Mouse (Mus musculus): ENCODE measurements around the gene H2-Q10.
"Not testable (repeated sequence)": the region's sequence is repeated elsewhere in the genome, so short reads cannot be mapped to it uniquely, and the experiment has no call there.

The H2-Q10 gene

GRCm38 (mm10) chr17:35469842-35470751, at the start of gene H2-Q10:
Gene H2-Q10 (plus strand): TSS chr17:35470089.
- no peak for DNase-seq (ENCODE audit: low read depth)

- DNase-seq (ENCODE audit: low read depth) = peak; percentile 28
These were observed 49.6 kb upstream of the H2-Q10 start for GRCm38 (mm10) chr17:35420206-35420810.

- DNase-seq (ENCODE audit: low read depth) = not testable (repeated sequence)
These were observed 48.6 kb upstream of the H2-Q10 start for GRCm38 (mm10) chr17:35421331-35421730.

DNA sequence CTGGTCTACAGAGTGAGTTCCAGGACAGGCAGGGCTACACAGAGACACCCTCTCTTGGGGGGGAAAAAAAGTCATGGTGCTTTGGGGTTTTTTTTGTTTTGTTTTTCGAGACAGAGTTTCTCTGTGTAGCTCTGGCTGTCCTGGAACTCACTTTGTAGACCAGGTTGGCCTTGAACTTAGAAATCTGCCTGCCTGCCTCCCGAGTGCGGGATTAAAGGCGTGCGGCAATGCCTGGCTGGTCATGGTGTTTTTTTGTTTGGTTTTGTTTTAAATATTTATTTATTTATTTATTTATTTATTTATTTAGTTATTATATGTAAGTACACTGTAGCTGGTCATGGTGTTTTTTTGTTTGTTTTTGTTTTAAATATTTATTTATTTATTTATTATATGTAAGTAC, 47.5 kb upstream of the H2-Q10 start:
- DNase-seq (ENCODE audit: low read depth) = not testable (repeated sequence)

DNA sequence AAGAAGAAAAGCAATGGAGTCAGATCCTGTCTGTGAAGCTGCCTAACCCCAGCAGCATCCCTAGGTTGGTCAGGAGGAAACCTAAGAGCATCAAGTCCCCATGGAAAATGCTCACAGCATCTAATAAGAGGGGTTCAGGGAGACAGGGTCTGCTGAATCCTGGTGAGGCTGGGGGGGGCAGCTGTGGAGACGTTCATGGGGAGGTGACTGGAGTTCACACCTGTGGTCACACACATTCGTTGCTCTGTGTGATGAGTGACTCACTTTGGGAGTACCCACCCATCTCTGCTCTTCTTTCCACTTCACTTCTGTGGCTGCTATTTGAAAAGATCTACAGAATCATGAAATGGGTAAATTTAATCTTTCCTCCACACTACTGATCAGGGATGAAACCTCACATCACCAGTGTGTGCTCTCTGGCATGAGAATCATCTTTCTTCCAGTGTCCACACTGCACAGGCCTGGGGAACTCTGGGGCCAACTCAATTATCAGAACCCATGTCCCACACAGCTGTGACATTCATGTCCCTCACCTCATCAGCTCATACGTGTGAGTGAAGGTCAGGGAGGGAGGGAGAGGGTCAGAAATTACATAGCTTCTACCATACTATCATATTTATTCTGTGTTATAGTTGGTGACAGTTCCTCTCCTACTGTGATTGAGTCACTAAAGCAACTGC, 46.6 kb upstream of the H2-Q10 start:
- not testable (repeated sequence) for DNase-seq (ENCODE audit: low read depth)

DNA sequence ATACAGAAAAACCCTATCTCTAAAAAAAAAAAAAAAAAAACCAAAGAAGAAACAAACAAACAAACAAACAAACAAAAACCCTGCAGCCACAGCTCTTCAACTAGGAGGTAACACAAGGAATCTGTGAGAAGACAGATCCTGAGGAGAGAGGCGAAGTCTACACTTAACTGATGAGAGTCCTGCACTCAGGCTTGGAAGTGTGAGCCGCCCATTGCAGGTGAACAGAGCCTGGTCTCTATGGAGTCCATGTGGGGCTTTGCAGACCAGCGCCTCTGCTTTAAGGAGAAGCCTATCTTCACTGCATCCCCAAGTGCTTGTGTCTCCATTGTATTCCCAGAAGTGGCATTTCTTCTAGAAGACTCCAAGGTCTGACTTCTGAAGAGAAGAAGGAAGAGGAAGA, 45.8 kb upstream of the H2-Q10 start:
- not testable (repeated sequence) for DNase-seq (ENCODE audit: low read depth)

DNA sequence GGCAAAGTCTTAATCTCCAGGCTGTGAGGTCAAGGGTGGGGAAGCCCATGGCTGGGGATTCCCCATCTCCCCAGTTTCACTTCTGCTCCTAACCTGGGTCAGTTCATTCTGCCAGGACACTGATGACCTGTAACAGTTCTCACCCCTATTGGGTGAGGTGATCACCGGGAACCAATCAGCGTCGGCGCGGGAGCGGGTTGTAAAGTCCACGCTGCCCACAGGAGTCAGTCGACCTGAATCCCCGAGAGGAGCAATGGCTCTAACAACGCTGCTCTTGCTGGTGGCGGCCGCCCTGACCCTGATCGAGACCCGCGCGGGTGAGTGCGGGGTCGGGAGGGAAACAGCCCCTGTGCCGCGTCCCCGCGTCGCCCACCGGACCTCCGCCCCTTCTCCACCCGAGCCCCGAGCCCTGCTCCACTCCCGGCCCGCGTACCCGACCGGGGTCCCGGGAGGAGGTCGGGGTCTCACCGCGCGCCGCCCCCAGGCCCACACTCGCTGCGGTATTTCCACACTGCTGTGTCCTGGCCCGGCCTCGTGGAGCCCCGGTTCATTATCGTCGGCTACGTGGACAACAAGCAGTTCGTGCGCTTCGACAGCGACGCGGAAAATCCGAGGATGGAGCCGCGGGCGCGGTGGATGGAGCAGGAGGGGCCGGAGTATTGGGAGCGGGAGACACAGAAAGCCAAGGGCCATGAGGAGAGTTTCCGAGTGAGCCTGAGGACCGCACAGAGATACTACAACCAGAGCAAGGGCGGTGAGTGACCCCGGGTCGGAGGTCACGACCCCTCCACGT, 45.1 kb upstream of the H2-Q10 start, which contains the start of gene H2-Q6:
TSS of gene H2-Q6 (plus strand) at position 227 of the 793 bp plus-strand sequence.
- peak; percentile 81 for DNase-seq (ENCODE audit: low read depth)

DNA sequence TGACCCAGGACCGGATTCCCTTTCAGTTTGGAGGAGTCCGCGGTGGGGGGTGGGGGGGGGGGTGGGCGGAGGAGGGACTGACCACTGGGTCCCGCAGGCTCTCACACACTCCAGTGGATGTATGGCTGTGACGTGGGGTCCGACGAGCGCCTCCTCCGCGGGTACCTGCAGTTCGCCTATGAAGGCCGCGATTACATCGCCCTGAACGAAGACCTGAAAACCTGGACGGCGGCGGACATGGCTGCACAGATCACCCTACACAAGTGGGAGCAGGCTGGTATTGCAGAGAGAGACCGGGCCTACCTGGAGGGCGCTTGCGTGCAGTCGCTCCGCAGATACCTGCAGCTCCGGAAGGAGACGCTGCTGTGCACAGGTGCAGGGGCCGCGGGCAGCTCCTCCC, 44.4 kb upstream of the H2-Q10 start:
- DNase-seq (ENCODE audit: low read depth) = not testable (repeated sequence)

- not testable (repeated sequence) for DNase-seq (ENCODE audit: low read depth)
These were observed 41.0 kb upstream of the H2-Q10 start for GRCm38 (mm10) chr17:35428883-35429282.

- not testable (repeated sequence) for DNase-seq (ENCODE audit: low read depth)
These were observed 39.2 kb upstream of the H2-Q10 start for GRCm38 (mm10) chr17:35430671-35431070.

DNA sequence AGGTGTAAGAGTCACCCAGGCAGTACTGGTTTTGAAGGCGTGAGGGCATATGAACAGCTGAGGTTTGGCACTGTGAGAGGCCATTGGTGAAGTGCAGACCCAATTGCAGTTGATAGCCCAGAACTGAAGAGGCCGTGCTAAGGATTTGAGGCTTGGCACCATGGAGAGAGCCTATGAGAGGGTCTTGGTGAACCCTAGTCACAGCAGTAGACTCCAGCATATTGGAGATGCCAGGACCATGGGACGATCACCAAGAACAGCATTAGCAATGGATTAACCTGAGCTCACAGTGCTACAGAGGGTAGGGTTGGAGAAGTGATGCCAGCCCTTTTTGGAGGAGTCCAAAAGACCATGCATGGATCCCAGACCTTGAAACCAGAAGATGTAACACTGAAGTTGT, 37.7 kb upstream of the H2-Q10 start:
- DNase-seq (ENCODE audit: low read depth) = not testable (repeated sequence)

GRCm38 (mm10) chr17:35434836-35435235, 35.1 kb upstream of the H2-Q10 start:
- not testable (repeated sequence) for DNase-seq (ENCODE audit: low read depth)

DNA sequence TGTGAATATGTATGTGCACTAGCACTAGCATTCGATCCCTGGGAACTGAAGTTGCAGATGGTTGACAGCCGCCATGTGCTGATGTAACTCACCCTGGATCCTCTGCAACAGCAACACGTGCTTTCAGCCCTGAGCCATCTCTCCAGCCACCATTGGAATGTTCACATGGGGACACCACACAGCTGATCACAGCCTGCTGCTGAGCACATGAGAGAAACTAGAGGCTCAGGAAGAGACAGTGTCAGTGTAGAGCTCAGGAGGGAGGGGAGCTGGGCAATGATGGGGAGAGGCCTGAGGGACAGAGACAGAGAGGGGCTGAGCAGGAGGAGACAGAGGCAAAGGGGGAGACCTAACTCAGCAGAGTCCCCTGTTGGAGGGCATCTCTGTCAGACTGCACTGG, 34.3 kb upstream of the H2-Q10 start:
- DNase-seq (ENCODE audit: low read depth) = not testable (repeated sequence)

DNA sequence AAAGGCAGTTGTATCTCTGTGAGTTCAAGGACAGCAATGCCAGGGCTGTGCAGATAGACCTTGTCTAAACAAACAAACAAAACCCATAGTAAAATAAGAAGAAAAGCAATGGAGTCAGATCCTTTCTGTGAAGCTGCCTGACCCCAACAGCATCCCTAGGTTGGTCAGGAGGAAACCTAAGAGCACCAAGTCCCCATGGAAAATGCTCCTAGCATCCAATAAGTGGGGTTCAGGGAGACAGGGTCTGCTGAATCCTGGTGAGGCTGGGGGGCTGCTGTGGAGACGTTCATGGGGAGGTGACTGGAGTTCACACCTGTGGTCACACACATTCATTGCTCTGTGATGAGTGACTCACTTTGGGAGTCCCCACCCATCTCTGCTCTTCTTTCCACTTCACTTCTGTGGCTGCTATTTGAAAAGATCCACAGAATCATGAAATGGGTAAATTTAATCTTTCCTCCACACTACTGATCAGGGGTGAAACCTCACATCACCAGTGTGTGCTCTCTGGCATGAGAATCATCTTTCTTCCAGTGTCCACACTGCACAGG, 32.4 kb upstream of the H2-Q10 start:
- not testable (repeated sequence) for DNase-seq (ENCODE audit: low read depth)

- not testable (repeated sequence) for DNase-seq (ENCODE audit: low read depth)
These were observed 31.5 kb upstream of the H2-Q10 start for GRCm38 (mm10) chr17:35438395-35438794.

- peak; percentile 84 for DNase-seq (ENCODE audit: low read depth)
These were observed 31.0 kb upstream of the H2-Q10 start, which contains the start of gene H2-Q7 for GRCm38 (mm10) chr17:35438885-35439284. Gene H2-Q7 (plus strand): TSS chr17:35439155.

DNA sequence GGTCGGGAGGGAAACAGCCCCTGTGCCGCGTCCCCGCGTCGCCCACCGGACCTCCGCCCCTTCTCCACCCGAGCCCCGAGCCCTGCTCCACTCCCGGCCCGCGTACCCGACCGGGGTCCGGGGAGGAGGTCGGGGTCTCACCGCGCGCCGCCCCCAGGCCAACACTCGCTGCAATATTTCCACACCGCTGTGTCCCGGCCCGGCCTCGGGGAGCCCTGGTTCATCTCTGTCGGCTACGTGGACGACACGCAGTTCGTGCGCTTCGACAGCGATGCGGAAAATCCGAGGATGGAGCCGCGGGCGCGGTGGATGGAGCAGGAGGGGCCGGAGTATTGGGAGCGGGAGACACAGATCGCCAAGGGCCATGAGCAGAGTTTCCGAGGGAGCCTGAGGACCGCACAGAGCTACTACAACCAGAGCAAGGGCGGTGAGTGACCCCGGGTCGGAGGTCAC, 30.6 kb upstream of the H2-Q10 start:
- DNase-seq (ENCODE audit: low read depth) = not testable (repeated sequence)

- DNase-seq (ENCODE audit: low read depth) = not testable (repeated sequence)
These were observed 29.8 kb upstream of the H2-Q10 start for GRCm38 (mm10) chr17:35439925-35440645.

GRCm38 (mm10) chr17:35442376-35442775, 27.5 kb upstream of the H2-Q10 start:
- not testable (repeated sequence) for DNase-seq (ENCODE audit: low read depth)

DNA sequence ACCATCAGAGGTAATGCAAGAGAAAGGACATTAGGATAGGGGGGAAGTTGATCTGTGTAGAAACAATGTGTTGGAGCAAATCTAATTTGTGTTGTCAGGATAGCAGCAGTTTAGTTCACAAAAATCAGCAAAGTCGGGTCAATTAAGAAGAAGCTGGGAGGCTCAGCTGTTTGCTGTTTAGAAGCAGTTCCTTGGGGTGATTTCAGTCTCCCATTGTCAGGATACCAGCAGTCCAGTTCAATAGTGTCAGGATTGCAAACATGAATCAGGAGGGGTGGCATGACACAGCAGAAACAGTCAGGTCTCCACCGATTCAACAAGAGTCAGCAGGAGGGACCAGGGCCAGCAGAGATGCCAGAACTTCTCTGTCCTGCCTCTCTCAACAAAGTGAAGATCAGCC, 25.4 kb upstream of the H2-Q10 start:
- not testable (repeated sequence) for DNase-seq (ENCODE audit: low read depth)

All from 416B (cell line).